Mouse (Mus musculus): ENCODE data around the gene Tcta.

DNA sequence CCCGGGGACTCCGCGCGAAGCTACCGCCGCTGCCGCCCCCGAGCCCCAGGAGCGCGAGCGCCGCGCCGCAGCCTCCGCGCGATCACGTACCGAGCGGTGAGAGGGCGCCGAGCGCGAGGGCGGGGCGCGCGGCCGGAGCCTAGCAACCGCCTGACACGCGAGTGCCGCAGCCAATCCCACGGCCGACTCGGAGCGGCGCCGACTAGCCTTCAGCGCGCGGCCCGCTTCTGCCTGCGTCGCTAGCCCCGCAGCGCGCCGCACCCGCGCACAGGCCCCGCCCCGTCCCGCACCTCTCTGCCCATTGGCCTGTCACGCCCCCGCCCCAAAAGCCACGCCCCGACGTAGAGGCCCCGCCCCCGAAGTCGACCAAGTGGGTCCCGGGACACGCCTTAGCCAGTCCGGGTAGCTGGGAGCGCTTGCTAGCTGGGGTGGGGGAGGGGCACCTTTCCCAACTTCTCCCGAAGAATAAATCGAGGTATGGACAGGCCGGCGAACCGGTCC is 42.2 kb downstream of the Tcta start, which contains the start of gene Dag1:
- TF ChIP-seq CTCF (IDR thresholded peaks at IDR 0.05) (no peak), EP300 (IDR thresholded peaks at IDR 0.05) (no peak)
